Mouse (Mus musculus) left cerebral cortex, postnatal 36 days (tissue): ENCODE results near the gene Ubald1. TPM values are rescaled to one million over a fixed set of nuclear protein-coding genes. Genes with fewer than 3 reads are reported as not detected.
A peak's percentile ranks its signal among the peaks of the same experiment; 100 is the strongest.

Experiments
- DNase-seq, 2 experiments: peaks; one replicate each; pipeline ENCODE4 v3.0.0; 2021 to 2022; ENCODE audit warnings: low spot score in 2 of 2, mixed read lengths in 1 of 2
- intact Hi-C: fragments of 180-260 bp; cut with DNase I; formaldehyde crosslinking; loops from one replicate; pipeline ENCODE4 v1.15.1; 2025
- total RNA-seq, 2 experiments: library from RNA; stranded (reverse); gene quantifications; 2 replicates each; pipeline ENCODE4 v1.2.3; 2021

Gene Ubald1
- total RNA-seq, 2 experiments from 2014 or later: 83.9 to 86.9 TPM

DNA sequence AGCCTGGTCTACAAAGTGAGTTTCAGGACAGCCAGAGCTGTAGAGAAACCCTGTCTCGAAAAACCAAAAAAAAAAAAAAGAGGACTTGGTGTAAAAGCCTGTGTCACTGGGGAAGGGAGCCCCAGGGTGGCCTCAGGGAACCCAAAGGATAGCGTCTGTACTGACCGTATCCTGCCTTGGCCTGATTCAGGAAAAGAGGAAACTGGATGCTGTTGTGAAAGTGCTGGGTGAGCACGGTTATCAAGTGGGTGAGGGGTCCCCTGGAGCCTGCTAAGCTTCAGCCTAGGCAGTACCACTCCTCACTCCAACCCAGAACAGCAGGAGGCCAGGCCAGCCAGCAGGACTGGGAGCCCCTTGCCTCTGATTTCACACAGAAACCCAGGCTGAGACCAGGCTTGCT, 2.9 kb downstream of the Ubald1 start:
- no peak for DNase-seq
- intact Hi-C loops: no loop called here

DNA sequence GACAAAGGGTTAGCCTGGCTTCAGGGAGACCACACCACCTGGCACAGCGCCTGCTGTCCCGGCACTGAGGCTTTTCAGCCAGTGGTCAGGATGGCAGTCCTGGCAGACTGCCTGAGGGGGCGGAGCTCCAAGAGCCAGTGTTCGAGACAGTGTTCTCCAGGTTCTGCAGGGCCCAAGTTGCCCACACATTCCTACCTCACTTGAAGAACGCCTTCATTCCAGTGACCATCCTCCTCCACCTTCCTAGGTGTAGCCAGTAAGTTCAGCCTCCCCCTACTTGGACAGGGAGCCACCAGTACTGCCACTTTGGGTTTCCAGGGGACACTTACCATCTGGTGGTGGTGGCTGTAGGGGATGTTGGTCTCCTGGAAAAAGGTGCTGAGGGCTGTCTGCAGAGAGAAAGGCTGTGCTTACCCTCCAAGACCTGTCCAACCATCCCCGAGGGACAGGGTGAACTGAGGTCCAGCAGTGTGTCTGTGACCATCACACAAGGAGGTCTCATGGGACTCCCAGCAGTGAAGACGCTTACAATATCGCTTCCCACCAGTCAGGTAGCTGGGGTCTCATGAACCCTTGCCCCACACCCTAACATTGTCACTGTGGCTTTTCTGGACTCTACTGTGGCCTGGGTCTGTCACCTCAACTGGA, 4.0 kb downstream of the Ubald1 start:
- DNase-seq: peak in 1 of 2 experiments; percentile 44
- intact Hi-C loops: no loop called here

DNA sequence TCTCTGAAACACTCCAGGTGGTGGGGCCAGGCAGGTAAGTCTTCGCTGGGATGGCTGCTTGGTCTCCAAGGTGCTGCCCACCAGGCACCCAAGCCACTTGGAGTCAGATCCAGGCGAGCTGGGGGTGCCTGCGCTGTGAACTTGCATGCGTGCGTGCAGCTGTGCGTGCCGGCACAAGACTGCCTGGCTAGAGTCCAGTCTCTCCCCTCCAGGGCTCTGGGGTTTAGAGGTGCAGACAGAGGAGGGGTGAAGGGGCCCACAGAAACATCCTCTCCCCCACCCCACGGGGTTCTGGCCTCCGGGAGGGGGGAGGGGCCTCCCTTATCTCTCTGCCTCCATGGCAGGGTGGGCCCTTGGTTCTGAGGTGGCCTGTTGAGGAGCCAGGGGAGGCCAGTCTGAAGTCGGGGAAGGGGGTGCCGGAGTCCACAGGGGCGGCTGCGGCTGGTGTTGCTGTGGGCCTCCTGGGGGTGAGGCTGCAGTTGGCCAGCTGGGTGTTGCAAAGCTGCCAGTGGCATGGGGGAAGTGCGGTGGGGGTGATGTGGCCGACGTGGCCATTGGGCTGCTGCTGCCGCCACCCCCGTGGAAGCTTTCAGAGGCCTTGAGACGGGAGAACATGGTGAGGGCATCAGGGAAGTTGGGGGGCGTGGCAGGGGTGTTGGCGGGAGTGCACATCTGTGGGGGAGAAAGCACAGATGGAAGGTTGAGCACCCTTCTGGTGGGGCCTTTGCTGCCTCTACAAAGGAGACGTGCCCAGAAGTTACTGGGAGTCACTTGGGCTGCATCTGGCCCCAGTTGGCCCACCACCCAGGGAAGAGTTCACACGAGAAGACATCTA, 4.7 kb downstream of the Ubald1 start:
- no peak for DNase-seq
- intact Hi-C loops: no loop called here

DNA sequence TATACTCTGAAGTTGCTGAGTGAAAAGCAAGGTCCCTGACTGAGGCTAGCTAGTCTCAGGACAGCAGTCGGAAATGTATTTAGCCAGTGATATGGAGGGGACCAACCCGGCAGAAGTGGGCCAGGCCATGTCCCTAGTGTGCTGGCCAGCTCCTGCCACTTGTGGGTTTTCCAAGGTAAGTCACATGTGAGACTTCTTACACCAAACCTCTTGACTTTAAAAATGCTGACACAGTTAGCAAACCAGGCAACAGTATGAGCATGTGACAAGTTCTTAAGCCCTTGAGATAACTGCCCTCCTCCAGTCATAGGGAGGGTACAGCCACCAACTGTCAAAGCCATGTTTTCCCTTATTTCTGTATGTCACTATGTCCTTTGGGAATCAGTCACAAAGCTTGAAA, 8.2 kb downstream of the Ubald1 start:
- intact Hi-C loops: no loop called here
- DNase-seq: no peak

DNA sequence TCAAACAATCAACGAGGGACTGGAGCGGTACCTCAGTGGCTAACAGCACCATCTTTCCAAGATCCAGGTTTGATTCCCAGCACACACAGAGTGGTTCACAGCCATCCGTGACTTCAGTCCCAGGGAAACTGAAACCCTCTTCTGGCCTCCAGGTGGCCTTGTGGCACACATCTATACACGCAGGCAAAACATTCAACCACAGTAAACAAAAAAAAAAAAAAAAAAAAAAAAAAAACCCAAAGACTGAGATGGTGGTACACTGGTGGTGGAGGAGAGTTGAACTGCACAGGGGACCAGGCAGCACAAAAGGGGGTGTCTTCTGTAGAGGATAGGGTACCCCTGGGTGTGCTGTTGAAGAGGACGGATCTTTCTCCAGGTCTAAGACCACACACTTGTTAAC, 9.6 kb downstream of the Ubald1 start:
- intact Hi-C loops: no loop called here
- no peak for DNase-seq

DNA sequence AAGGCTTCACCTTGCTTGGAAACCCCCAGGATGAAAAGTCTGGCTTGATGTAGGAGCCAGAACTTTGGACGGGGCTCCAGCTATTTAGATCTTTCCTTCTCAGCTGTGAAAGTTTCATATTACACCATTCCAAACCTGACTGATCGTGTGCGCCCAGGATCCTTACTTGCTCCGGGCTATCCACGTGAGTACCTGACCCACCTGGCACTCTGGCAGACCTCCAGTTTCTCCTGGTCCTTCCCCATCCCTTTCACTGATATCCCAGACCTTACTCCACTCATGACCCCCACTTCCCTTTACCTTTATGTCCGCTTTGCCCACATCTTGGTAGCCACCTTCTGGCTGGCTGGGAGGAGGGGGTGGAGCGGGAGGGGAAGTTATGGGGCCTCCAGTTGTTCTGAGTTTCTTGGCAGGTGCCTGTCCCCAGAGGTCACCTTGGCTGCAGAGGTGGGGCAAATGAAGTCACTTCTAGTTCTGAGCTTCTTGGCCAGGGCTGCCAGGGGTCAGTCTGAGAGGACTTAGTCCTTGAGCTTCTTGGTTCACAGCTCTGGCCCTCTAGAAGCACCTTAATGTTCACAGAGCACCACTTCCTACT, 13.9 kb downstream of the Ubald1 start:
- no peak for DNase-seq
- intact Hi-C loops: loop anchor here (10.0 kb wide), 1 partner anchor 101 kb away; no protein-coding TSS in a partner anchor

DNA sequence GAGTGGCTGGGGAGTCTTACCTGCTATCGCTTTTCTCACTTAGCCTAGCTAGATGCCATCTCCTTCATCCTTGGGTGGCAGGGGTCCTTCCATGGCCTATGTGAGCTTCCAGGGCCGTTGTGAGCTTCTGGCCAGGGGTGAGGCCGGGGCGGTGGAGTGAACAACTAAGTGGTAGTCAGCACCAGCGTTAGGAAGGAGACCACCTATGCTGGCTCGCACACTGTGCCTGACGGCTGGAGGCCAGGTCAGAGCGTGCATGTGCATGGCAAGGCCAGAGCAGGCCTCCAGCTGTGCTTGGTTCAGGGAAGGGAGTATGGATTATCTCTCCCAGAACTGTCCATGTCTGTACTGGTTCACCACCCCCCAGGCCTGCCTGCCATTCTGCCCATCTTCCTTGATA, 16.4 kb downstream of the Ubald1 start:
- no peak for DNase-seq
- intact Hi-C loops: loop anchor here (10.0 kb wide), 1 partner anchor 99 kb away; no protein-coding TSS in a partner anchor

DNA sequence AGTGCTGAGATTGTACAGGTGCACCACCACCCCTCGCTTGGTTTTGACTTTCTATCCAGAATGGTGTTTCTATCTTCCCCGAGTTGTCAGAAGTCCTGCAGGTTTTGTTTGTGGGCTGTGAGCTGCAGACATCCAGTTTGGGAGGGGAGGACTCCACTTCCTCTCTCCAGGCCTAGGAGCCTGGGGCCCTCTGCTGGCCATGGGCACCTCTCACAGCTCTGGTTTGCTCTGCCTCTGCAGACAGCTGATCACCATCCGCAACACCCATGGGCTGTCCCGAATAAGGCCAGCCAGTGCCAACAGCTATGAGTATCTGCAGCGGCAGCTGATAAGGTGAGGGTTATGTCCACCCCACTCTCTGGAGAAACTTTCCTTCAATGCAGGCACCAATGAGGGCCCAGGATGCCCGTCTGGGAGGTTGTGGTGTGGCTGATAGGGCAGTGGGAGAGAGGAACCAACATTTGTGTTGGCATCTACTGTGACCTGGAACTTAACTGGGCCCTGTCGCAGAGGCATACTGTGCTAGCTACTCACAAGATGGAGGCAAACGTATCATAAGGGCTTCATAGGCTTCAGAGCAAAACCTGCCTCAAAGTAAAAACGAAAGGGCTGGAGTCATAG, 17.1 kb downstream of the Ubald1 start:
- intact Hi-C loops: loop anchor here (10.0 kb wide), 1 partner anchor 98 kb away; no protein-coding TSS in a partner anchor
- peak; percentile 61 to 65 for DNase-seq

DNA sequence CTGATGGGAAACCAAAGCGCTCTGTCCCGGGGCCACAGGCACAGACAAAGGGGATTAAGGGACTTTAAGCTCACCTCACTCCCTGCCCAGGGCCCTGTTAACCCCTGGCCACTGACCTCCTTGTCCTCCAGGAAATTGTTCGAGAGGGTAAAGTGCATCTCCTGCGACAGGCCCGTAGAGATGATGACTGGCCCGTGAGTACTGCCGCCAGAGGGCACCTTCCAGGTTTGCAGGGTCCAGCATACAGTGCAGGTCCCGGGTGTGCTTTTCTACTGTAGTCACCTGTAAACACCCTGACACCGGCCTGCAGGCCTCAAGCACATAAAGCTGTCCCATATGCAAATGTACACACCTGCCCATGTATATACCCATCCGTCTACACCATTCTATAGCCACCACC, 18.7 kb downstream of the Ubald1 start:
- DNase-seq: no peak
- intact Hi-C loops: loop anchor here (10.0 kb wide), 1 partner anchor 97 kb away; no protein-coding TSS in a partner anchor

DNA sequence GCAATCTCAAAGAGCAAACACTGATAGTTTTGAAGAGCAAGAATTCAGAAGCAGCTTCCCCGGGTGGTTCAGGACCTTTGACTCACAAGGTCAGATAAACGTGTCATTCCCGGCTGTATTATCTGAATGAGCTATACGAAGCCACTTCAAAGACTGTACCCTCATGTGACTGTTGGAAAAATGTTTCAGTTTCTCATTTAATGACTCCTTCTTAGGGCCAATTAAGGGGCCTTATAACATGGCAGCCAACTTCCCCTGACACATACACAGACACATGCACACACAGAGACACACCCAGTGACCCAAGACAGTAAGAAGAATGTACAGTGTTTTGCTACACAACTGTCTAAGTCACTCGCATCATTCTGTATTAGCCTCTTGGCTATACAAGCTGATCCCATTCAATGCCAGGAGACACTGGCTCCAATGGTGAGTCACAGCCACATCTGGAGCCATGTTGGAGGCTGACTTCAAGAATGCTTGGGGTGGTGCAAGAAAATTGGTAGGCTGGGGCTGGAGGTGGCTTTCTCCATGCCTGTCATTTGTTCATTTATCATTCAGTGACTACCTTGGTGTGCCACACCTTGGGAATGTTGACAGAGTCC, 25.0 kb downstream of the Ubald1 start:
- intact Hi-C loops: no loop called here

DNA sequence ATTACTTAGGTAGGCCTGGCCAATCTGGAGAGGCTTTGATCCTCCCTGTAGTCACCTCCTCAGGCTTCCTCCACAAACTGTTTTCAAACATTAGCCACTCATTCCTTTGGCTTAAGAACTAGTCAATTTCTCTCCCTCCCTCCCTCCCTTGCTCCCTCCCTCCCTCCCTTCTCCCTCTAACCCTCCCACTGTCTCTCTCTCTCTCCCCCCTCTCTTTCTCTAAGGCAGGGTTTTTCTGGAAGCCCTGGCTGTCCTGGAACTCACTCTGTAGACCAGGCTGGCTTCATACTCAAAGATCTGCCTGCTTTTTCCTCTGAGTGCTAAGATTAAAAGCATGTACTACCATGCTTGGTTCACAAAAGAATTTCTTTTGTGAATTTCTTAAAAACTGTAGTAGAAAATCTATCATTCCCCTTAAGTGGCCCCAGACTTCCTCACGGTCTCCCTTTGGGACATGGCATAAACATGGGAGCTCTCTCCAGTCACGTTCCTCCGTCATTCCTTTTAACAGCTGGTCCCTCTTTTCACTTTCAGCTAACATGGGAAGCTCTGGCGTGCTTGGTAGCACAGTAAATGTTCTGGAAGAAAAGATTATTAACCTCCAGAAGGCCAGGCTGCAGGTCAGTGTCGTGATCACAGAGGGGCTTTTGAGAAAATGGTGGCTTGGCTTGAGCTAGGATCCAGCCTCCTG, 29.0 kb downstream of the Ubald1 start:
- DNase-seq: no peak
- intact Hi-C loops: no loop called here

More for the DNA sequence above, 25.0 kb downstream of the Ubald1 start:
- no peak for DNase-seq

DNA sequence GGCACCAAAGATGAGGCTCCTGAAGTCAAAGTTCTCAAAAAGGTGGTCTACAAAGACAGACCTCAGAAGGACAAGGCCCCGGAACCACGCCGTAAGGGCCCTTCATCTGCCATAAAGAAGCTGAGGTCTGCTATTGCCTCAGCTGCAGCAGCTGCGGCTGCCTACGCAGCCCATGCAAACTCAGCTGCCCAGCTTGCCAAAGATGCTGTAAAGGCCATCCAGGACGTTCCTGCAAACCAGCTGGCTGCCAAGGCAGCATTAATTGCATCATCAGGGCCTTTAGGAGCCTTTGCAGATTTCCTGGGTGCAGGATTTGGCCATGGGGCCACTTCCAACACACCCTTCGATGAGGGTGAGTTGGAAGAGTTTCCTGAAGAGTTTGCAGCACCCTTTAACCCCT, 29.8 kb downstream of the Ubald1 start:
- intact Hi-C loops: no loop called here
- no peak for DNase-seq

DNA sequence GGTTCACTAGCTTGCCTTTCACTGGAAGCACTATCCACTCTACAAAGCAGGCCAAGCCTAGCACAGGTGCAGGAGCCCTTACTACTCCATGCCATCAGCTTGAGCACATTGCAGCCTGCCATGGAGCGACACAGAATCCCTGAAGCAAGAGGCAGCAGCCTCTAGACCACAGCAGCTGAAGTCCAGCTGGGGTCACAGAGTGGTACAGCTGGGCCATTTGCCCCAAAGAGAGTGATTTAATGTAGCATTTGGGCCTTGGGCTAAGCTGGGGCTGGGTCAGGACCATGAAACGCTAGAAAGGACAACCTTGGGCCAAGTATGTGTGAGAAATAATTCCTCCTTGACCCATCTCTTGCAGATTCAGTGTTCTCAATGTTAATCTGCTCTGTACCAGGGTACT, 32.0 kb downstream of the Ubald1 start:
- DNase-seq: no peak
- intact Hi-C loops: no loop called here

DNA sequence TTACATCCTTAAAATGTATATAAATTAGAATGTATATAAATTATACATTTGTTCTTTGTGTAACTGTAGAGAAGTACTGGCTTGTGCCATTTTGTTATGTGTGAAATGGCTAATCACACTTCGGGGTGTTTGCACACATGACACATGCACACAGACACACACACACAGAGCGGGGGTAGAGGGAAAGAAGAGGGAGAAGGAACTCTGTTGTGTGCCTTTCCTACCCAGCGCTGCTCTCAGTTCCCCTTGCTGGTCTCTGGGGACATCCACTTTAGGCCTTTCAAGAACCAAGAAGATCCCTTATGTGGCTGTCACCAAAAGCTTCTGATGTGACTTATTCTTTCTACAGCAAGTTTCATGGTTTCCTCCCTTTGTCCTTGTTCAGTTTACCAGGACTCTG, 33.1 kb downstream of the Ubald1 start:
- intact Hi-C loops: no loop called here

DNA sequence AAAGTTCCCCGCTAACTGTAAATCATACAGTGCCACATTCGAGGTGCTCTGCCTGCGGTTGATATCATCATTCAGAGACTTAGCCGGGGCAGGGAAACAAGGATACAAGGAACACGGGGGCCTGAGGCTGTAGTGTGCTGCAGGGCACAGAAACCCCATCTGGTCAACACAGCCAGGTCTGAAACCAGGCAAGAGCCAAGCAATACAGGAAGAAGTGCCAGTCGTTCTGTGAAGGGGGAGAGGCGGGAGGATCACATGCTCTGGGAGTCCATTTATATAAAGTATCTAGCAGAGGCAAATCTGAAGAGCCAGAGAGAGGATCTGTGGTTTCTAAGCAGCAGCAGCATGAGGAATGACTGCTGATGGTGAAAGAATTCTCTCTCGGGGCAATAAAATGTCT, 39.9 kb downstream of the Ubald1 start:
- intact Hi-C loops: no loop called here
- no peak for DNase-seq

More for the DNA sequence above, 33.1 kb downstream of the Ubald1 start:
- DNase-seq: no peak

DNA sequence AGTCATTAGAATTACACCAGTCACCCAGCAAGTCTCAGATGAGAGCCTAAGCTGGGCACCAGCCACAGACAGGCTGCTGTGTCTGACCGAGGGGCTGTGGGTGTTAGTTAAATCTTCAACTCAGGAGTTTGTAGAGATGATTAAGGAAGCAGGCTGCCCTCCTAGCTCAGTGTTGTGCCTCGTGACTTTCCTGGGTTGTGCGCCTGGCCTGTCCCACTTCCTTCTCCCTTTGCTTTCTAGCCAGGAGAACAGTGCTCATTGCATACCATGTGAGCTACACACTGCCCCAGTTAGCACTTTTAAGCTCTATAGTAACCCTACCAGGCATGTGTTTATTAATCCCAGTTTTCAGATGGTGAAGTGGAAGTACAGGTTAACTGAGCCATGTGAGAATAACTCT, 40.6 kb downstream of the Ubald1 start:
- no peak for DNase-seq
- intact Hi-C loops: no loop called here

DNA sequence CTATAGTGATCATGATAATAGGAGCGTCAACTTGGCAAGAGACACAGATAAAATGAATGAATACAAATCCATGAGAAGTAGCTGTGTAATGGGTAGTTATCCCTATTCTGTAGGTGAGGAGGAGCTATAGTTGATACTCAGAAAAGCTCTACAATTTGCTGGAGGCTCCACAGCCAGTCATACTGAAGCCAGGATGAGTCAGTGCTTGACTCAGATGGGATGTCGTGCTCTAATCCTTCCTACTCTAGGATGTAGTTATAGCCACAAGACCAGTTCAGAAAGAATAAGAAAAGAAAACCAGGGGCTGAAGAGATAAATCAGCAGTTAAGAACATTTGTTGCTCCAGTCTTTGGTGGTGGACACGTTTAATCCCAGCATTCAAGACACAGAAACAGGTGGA, 42.5 kb downstream of the Ubald1 start:
- no peak for DNase-seq
- intact Hi-C loops: no loop called here

DNA sequence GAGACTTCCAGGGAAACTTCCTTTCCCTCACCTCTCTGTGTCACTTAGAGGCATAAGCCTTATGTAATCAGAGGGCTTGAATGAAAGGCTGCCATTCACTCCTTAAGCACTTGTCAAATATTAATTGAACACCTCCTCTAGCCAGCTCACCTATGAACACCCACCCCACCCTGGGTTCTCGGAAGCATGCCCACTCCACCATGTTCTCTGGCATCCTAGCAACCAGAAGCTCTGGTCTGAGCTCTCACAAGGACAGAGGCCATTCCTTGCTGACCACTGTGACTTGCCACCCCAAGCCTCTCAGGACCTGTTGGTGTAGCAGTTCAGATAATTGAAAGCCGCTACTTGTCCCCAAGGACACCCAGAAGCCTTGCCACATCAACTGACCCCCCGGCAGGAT, 44.9 kb downstream of the Ubald1 start, which contains the start of gene 4930562C15Rik:
TSS of gene 4930562C15Rik (plus strand) at position 226 of the 400 bp plus-strand sequence.
- DNase-seq: no peak
- intact Hi-C loops: no loop called here

DNA sequence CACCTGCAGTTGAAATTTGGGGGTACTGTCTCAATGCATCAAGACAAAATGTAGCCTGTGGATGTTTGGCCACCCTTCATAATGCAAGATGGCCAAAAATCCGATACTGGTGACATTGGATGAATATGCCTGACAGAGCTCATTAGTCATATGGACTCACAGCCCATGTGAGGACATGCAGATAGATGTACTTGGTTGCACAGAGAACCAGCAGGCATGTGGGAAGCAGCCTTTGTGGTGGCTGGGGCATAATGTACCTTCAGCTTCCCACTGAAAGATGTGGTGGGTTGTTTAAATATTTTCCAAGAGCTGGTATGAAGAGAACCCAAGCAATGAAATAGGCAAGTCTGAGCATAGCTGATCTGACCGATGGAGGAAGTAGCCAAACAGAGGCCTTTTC, 46.3 kb downstream of the Ubald1 start:
- peak in 1 of 2 experiments; percentile 22 for DNase-seq
- intact Hi-C loops: no loop called here
